Mouse (Mus musculus) small intestine, adult 2 months (tissue): ENCODE results near the gene Tnfsf18. TPM values are rescaled to one million over a fixed set of nuclear protein-coding genes. Genes with fewer than 3 reads are reported as not detected.

Source experiments
- H3K27ac ChIP-seq: fragments of 200-500 bp; 2 replicates; pipeline ENCODE4 v1.5.1; 2012; ENCODE audit warnings: low read depth, low read length, control low read depth, inconsistent platforms; ENCODE audit not compliant: insufficient read depth
- H3K27me3 ChIP-seq: fragments of 200-500 bp; 2 replicates; pipeline ENCODE4 v1.6.1; 2012; ENCODE audit warnings: mild to moderate bottlenecking, moderate library complexity, low read length, inconsistent platforms; ENCODE audit not compliant: control insufficient read depth, insufficient read depth
- H3K36me3 ChIP-seq: fragments of 200-500 bp; 2 replicates; pipeline ENCODE4 v1.6.1; 2012; ENCODE audit warnings: mild to moderate bottlenecking, low read length, control low read depth, inconsistent platforms; ENCODE audit not compliant: control insufficient read depth, insufficient read depth
- H3K4me1 ChIP-seq: fragments of 200-500 bp; 2 replicates; pipeline ENCODE4 v1.6.1; 2012; ENCODE audit warnings: low read length, inconsistent platforms, mixed read lengths; ENCODE audit not compliant: control insufficient read depth, insufficient read depth, insufficient read length
- H3K4me3 ChIP-seq: fragments of 200-500 bp; 2 replicates; pipeline ENCODE4 v1.5.1; 2012; ENCODE audit warnings: low read depth, mild to moderate bottlenecking, control low read depth, inconsistent platforms, low read length, moderate library complexity
- CTCF ChIP-seq: fragments of 200-500 bp; IDR thresholded peaks from 2 replicates; pipeline ENCODE4 v1.5.1; 2012; ENCODE audit warnings: low read depth, mild to moderate bottlenecking, control low read depth, inconsistent platforms, low read length, moderate library complexity, mixed read lengths; ENCODE audit not compliant: insufficient replicate concordance, insufficient read length; ENCODE audit errors: extremely low read depth
- POLR2A ChIP-seq: fragments of 200-500 bp; IDR thresholded peaks from 2 replicates; pipeline ENCODE4 v1.6.1; 2012; ENCODE audit warnings: low read depth, mild to moderate bottlenecking, control low read depth, inconsistent platforms, low read length, moderate library complexity
- WGBS: fragments of 180-500 bp; shearing (Covaris S2); methylation state at CpG from one replicate; pipeline ENCODE4 v1.1.7; 2018; 5-methylcytosine and 5-hydroxymethylcytosine counted together
- polyA plus RNA-seq: library from polyadenylated mRNA; depleted of rRNA; stranded (reverse); fragments of >200 nt; gene quantifications from 2 replicates; pipeline ENCODE4 v1.2.3, GENCODE M21; 2012; rRNA removed

Gene Tnfsf18
- polyA plus RNA-seq, 1 experiment, result not detected

DNA sequence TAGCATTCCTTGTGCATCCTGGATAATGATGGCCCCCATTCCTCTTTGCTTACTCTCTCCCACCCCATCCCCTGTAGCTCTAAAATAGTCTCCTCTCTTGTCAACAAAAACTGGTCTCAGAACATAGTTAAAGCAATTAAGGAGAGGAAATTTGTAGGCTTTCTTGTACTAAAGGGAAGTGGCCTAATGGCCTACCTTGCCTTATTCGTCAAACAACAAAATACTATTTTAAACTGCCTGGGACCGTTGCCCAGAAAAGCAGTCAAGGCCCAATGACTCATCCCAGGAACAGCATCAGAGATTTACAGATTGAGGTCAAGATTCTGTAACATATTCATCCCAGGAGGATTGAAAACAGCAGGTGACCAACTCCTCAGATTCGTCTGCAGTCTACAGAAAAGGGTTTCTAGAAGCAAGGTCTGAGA lies 13.2 kb downstream of the Tnfsf18 start:
- TF ChIP-seq CTCF, result no peak
- TF ChIP-seq POLR2A, result no peak
- no peaks in the 10 kb centered on the region for H3K27me3 ChIP-seq
- WGBS, result 48% methylated on average over 3 of the region's 3 CpGs
- no peaks in the 10 kb centered on the region for H3K4me1 ChIP-seq
- H3K4me3 ChIP-seq, result no peak overlapping the region
- H3K27ac ChIP-seq, result no peak overlapping the region
- H3K36me3 ChIP-seq, result no peaks in the 10 kb centered on the region

DNA sequence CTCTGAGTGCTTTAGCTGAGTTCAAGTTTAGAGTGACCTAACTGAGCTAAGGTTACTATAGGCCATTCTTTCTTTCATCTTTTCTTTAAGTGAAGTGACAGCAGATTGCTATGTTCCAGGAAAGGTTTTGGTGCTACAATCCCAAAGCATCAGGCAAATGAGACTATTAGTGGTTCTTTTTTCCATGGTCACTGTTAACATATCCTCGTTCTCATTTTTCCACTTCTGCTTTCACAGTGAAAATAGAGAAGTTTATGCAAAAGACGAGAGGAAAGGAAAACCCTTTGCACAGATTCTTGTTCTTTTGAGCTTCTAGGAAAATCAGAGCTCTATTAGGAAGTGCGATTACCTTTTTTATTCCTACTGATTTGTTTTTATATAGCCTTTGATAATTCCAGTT lies 22.9 kb downstream of the Tnfsf18 start:
- H3K36me3 ChIP-seq, result no peaks in the 10 kb centered on the region
- no peak overlapping the region for H3K27ac ChIP-seq
- 71% methylated on average over 3 of the region's 3 CpGs for WGBS
- no peaks in the 10 kb centered on the region for H3K27me3 ChIP-seq
- H3K4me3 ChIP-seq, result no peak overlapping the region
- TF ChIP-seq CTCF (no peak), POLR2A (no peak)
- H3K4me1 ChIP-seq, result no peaks in the 10 kb centered on the region

DNA sequence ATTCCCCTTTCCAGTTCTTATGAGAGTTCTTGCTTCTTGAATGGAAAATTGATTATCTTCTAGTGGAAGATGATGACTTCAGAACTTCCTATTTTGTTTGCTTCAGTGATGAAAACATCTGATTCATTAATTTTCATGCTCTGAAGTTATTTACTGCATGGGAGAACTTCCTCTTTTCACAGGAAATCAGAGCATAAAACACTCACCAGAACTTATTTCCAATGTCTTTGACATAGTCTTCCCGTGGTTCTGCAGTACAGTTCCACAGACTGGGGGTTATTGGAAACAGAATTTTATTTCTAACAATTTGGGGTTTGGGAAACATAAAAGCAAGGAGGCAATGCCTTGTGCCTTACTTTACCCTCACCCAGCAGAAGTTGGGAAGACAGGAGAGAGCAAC lies 25.8 kb downstream of the Tnfsf18 start:
- Histone ChIP-seq H3K36me3 (no peaks in the 10 kb centered on the region), H3K4me3 (no peak overlapping the region), H3K27ac (no peak overlapping the region), H3K27me3 (no peaks in the 10 kb centered on the region), H3K4me1 (no peaks in the 10 kb centered on the region)
- TF ChIP-seq POLR2A, result no peak
- no peak for TF ChIP-seq CTCF
- WGBS, result 58% methylated on average over 1 of the region's 1 CpGs

DNA sequence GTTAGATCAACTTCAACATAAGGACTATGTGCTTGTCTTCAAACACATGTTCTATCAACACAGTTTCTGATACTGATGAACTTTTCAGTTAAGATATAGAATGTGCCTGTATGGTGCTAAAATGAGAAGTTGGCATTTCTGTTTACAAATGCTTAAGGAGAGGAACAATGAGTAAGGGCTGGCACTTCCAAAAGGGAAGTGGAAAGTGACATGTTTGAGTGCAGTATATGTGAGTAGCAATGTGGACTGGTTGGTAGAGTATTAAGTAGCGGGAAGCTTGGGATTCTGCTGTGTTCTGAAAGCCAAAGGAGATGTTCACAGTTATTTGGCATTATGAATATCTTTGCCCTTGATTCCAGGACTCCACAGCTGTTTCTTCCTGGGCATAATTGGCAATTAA lies 33.7 kb downstream of the Tnfsf18 start:
- WGBS, result 85% methylated on average over 1 of the region's 1 CpGs
- Histone ChIP-seq H3K36me3 (no peaks in the 10 kb centered on the region), H3K4me1 (no peaks in the 10 kb centered on the region)

DNA sequence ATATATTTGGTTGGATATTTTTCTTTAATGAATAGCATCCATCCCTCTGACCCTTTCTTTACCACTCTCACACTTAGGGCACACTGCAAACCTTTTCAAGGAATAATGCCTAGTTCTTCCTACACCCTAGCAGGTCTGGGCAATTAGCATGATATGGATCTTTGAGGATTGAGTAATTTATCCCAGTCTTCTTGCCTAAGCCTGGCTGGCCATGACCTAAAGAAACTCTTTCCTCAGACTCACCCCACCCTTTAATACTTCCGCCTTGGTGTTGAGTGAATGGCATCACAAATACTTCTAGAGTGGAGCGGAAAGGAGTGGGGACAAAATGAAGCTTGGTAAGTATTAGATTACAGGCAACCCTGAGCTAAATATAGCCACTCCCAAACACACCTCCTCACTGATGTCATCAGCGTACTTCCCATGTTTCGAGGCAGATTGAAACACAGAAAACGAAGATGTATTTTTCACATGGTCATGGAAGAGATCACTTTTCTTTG lies 56.2 kb downstream of the Tnfsf18 start:
- no peaks in the 10 kb centered on the region for H3K4me1 ChIP-seq

More for the DNA sequence above, 33.7 kb downstream of the Tnfsf18 start:
- TF ChIP-seq CTCF (no peak), POLR2A (no peak)
- no peak overlapping the region for H3K27ac ChIP-seq
- no peaks in the 10 kb centered on the region for H3K27me3 ChIP-seq
- no peak overlapping the region for H3K4me3 ChIP-seq

DNA sequence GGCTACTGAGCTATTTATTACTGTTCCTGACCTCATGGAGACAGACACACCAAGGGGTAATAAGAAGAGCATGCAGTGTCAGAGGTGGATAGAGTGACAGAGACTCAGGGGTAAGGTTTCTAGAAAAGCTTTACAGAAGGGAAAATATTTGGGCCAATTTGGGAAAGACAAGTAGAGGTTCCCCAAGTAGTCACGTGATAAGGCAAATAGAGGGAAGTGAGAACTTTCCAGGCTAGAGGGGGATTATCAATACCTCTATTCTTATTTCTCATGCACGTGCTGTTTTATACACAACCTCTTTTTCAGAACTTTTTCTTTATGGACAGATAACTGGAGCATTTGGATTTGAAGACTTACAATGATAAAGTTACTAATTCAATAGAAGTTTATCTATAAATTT lies 57.6 kb downstream of the Tnfsf18 start:
- 65% methylated on average over 2 of the region's 2 CpGs for WGBS
- Histone ChIP-seq H3K27me3 (no peaks in the 10 kb centered on the region), H3K36me3 (no peaks in the 10 kb centered on the region), H3K4me1 (no peaks in the 10 kb centered on the region), H3K27ac (no peak overlapping the region), H3K4me3 (no peak overlapping the region)
- TF ChIP-seq CTCF (no peak), POLR2A (no peak)

More for the DNA sequence above, 56.2 kb downstream of the Tnfsf18 start:
- Histone ChIP-seq H3K27me3 (no peaks in the 10 kb centered on the region), H3K4me3 (no peak overlapping the region), H3K27ac (no peak overlapping the region), H3K36me3 (no peaks in the 10 kb centered on the region)
- no peak for TF ChIP-seq POLR2A
- TF ChIP-seq CTCF, result no peak
- 87% methylated on average over 5 of the region's 5 CpGs for WGBS

Other genes with a start within 250 kb of the Tnfsf18 start
- gene Prdx6, start 243.4 kb upstream of the Tnfsf18 start, polyA plus RNA-seq, result 52.8 and 59.5 TPM in 2 replicates
- gene Tnfsf4, start 99.2 kb upstream of the Tnfsf18 start, polyA plus RNA-seq, result not detected in 2 replicates